Mouse (Mus musculus): ENCODE results near the gene Taar1.

- no peak for TF ChIP-seq CTCF (IDR thresholded peaks at IDR 0.05; ENCODE audit: extremely low read depth, insufficient read depth, low read length)
- no peak for TF ChIP-seq POLR2A (IDR thresholded peaks at IDR 0.05; ENCODE audit: extremely low read depth, insufficient read depth, low read length)
Observed at GRCm38 (mm10) chr10:23948026-23948425, 27.9 kb downstream of the Taar1 start.

Measured in cortical plate, adult 2 months (tissue).